Mouse (Mus musculus): ENCODE results near the gene Usp32.

Gene Usp32

GRCm38 (mm10) chr11:84945841-84946240 lies 194.1 kb downstream of the Usp32 start:
- peak; percentile 60 to 80 for DNase-seq

- DNase-seq: no peak
Observed at GRCm38 (mm10) chr11:84944639-84945435, 195.1 kb downstream of the Usp32 start.

GRCm38 (mm10) chr11:84943948-84944347 lies 196.0 kb downstream of the Usp32 start:
- peak; percentile 71 to 88 for DNase-seq

- no peak for DNase-seq
Observed at GRCm38 (mm10) chr11:84940140-84940539, 199.8 kb downstream of the Usp32 start.

- no peak for DNase-seq
Observed at GRCm38 (mm10) chr11:84939508-84940053, 200.4 kb downstream of the Usp32 start.

Measured in kidney, postnatal 36 days (tissue).